Mouse (Mus musculus): ENCODE results near the gene Rpl21. TPM values are rescaled to one million over a fixed set of nuclear protein-coding genes. Genes with fewer than 3 reads are reported as not detected.
"Not testable (repeated sequence)": the region's sequence is repeated elsewhere in the genome, so short reads cannot be mapped to it uniquely, and the experiment has no call there.

Gene Rpl21
- polyA plus RNA-seq, 1 experiment, result 324 TPM

GRCm38 (mm10) chr5:146872981-146873631, 40.4 kb downstream of the Rpl21 start:
- DNase-seq (ENCODE audit: low read depth), result no peak
- TF ChIP-seq CTCF (IDR thresholded peaks at IDR 0.05; ENCODE audit: borderline replicate concordance, extremely low read depth, insufficient read depth, insufficient read length) (no peak), POLR2A (IDR thresholded peaks at IDR 0.05; ENCODE audit: borderline replicate concordance, extremely low read depth, insufficient read depth, insufficient read length, poor library complexity, severe bottlenecking) (no peak)

- TF ChIP-seq POLR2A (IDR thresholded peaks at IDR 0.05; ENCODE audit: borderline replicate concordance, extremely low read depth, insufficient read depth, insufficient read length, poor library complexity, severe bottlenecking) (no peak), CTCF (IDR thresholded peaks at IDR 0.05; ENCODE audit: borderline replicate concordance, extremely low read depth, insufficient read depth, insufficient read length) (no peak)
- DNase-seq (ENCODE audit: low read depth), result no peak
These were observed 43.3 kb downstream of the Rpl21 start for GRCm38 (mm10) chr5:146876024-146876423.

- not testable (repeated sequence) for DNase-seq (ENCODE audit: low read depth)
These were observed 45.2 kb downstream of the Rpl21 start for GRCm38 (mm10) chr5:146877882-146878281.

- DNase-seq (ENCODE audit: low read depth), result no peak
- no peak for TF ChIP-seq CTCF (IDR thresholded peaks at IDR 0.05; ENCODE audit: borderline replicate concordance, extremely low read depth, insufficient read depth, insufficient read length)
- TF ChIP-seq POLR2A (IDR thresholded peaks at IDR 0.05; ENCODE audit: borderline replicate concordance, extremely low read depth, insufficient read depth, insufficient read length, poor library complexity, severe bottlenecking), result no peak
These were observed 49.6 kb downstream of the Rpl21 start for GRCm38 (mm10) chr5:146882261-146882660.

- TF ChIP-seq POLR2A (IDR thresholded peaks at IDR 0.05; ENCODE audit: borderline replicate concordance, extremely low read depth, insufficient read depth, insufficient read length, poor library complexity, severe bottlenecking) (no peak), CTCF (IDR thresholded peaks at IDR 0.05; ENCODE audit: borderline replicate concordance, extremely low read depth, insufficient read depth, insufficient read length) (peak; percentile 3; the same call in 1 of the 2 replicates)
- DNase-seq (ENCODE audit: low read depth), result no peak
These were observed 50.4 kb downstream of the Rpl21 start for GRCm38 (mm10) chr5:146883053-146883452.

GRCm38 (mm10) chr5:146883486-146884272, 51.0 kb downstream of the Rpl21 start:
- DNase-seq (ENCODE audit: low read depth), result no peak
- TF ChIP-seq POLR2A (IDR thresholded peaks at IDR 0.05; ENCODE audit: borderline replicate concordance, extremely low read depth, insufficient read depth, insufficient read length, poor library complexity, severe bottlenecking) (no peak), CTCF (IDR thresholded peaks at IDR 0.05; ENCODE audit: borderline replicate concordance, extremely low read depth, insufficient read depth, insufficient read length) (no peak)

Other genes starting within 250 kb of the Rpl21 start
- gene Gpr12, start 247.7 kb upstream of the Rpl21 start, polyA plus RNA-seq (2012; rRNA removed), result 17.9 and 19.2 TPM in 2 replicates
- 19.5 and 27.6 TPM in 2 replicates for gene Usp12, start 37.9 kb upstream of the Rpl21 start, polyA plus RNA-seq (2012; rRNA removed)
- gene Rasl11a, start 12.2 kb downstream of the Rpl21 start, polyA plus RNA-seq (2012; rRNA removed), result 5.5 and 6.5 TPM in 2 replicates
- 79.6 and 88.5 TPM in 2 replicates for gene Gtf3a, start 115.8 kb downstream of the Rpl21 start, polyA plus RNA-seq (2012; rRNA removed)
- gene Mtif3, start 130.9 kb downstream of the Rpl21 start, polyA plus RNA-seq (2012; rRNA removed), result 15.5 and 16.6 TPM in 2 replicates
- 7.1 and 10.1 TPM in 2 replicates for gene Lnx2, start 243.7 kb downstream of the Rpl21 start, polyA plus RNA-seq (2012; rRNA removed)
- gene Polr1d, start 244.2 kb downstream of the Rpl21 start, polyA plus RNA-seq (2012; rRNA removed), result 82.3 and 93.6 TPM in 2 replicates